12 mouse cellular contexts compared by ENCODE assay signal in the genomic region with DNA sequence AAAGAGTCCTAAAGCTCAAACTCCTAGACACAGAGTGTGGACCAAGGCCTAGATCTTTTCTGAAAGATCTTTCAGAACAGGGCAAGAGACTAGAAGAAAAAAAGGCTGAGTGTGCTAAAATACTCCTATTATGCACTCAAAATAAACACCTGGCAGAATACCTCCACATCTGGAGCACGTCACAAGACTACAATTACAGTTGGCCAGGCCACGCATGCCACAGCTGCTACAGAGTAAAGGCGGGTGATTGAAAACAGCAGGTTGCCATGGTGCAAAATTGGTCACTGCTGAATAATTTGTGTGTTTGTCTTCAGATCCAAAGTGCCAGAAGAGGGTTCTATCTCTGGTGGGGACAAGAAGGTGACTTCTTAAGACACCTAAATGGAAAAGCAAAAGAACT.
"Had no signal": no experiment of that assay in that cellular context is flagged by ENCODE, and none has a peak within 500 bp of the region (broad histone marks: within the 10 kb centered on the region; RNA-seq: fewer than 3 reads in every experiment).

No protein-coding gene starts in this region.

- H3K4me2 ChIP-seq: neural tube, embryonic 12.5 days had no signal

- H3K36me3 ChIP-seq: neural tube, embryonic 12.5 days had no signal

- H3K9me3 ChIP-seq: neural tube, embryonic 12.5 days had no signal

- H3K4me3 ChIP-seq: layer of hippocampus, adult 2 months; myocyte; neural tube, embryonic 12.5 days had no signal

- DNase-seq: kidney, adult 11 months; kidney, postnatal 10 days; kidney, postnatal 4 days; lung, postnatal 36 days; midbrain, embryonic 14.5 days; retina, postnatal 1 day; right cerebral cortex, postnatal 25 days; thymus, postnatal 4 days had no signal

- H3K27ac ChIP-seq: layer of hippocampus, adult 2 months; liver, embryonic 14.5 days; neural tube, embryonic 12.5 days had no signal

- H3K27me3 ChIP-seq: neural tube, embryonic 12.5 days had no signal

- H3K9ac ChIP-seq: liver, embryonic 14.5 days; neural tube, embryonic 12.5 days had no signal
